Mouse (Mus musculus) frontal cortex, postnatal 25 days (tissue): ENCODE data around the gene Zwint.

Experiments
- DNase-seq, 2 experiments: peaks; one replicate each; pipeline ENCODE4 v3.0.0; 2022; ENCODE audit warnings: low spot score in 2 of 2

Zwint gene

GRCm38 (mm10) chr10:72654270-72655016 lies at the start of gene Zwint:
TSS of gene Zwint (plus strand) at chr10:72654845.
- DNase-seq: peak; percentile 87 to 96

DNA sequence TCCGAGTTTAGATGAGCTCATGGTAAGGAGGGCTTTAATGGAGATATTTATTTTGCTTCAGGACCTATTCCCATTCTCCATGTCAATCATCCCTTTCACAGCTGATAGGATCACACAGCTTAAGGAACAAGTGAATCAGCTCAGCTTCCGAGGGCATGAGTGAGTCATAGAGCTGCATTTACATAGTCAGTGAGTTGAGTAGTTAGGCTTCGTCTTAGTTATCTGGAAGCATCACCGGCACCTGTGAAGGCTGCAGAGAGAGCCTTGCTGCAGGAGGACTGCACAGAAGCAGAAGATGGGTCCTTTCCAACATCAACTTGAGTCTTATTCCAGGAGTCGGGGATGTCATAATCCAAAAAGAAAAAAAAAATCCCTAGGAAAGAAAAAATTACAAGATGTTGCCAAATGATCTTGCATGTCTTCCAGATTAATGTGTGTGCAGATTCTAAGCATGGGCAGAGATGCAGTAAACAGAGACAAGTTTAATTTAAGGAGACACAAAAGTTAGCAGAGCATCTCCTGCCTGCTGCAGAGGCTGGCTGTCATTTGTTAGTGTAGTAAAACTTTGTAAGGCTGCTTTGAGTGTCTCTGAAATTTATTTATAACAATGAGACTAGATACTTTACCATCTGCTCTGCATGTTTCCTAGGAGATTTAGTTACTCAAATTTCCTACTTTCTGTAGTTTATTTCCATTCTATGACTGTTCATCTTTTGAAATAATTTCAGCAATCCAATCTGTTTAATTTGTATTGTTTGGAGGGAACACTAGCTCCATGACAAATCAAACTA lies 41.3 kb upstream of the Zwint start:
- DNase-seq: no peak

GRCm38 (mm10) chr10:72616153-72616552 lies 38.5 kb upstream of the Zwint start:
- DNase-seq: no peak

DNA sequence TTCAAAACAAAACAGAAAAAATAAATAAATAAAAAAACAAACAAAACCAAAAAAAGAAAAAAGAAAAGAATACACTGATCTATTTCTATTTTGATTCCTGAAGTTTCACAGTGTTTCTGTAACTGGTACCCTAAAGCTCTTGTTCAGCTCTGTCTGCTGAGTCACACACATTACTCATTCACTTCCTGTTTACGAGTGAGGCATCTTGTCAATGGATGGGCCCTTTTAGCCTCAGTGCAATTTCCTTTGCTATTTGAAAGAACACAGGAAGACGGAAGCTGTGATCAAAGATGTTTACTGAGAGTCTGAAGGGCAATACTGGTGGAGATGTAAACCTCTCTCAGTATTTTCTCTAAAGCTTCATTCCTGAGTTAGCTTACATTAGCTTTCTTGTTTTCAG lies 34.1 kb upstream of the Zwint start:
- no peak for DNase-seq

DNA sequence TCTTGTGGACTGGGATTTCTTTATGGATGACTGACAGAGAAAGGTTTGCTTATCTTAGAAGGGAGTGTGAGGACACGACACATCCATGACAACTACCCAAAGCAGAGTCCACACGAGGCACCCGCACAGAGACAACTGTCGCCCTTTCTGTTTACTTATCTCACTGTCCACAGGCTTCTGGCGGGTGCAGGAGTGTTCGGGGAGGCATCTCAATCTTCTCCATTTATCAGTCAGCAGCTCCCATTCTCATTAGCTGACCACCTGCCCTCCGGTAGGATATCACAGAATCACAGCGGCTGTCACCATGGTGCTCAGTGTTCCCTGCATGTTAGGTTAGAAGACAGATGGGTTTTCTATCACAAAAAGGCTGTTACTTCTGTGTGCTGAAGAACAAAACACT lies 31.1 kb upstream of the Zwint start:
- no peak for DNase-seq

DNA sequence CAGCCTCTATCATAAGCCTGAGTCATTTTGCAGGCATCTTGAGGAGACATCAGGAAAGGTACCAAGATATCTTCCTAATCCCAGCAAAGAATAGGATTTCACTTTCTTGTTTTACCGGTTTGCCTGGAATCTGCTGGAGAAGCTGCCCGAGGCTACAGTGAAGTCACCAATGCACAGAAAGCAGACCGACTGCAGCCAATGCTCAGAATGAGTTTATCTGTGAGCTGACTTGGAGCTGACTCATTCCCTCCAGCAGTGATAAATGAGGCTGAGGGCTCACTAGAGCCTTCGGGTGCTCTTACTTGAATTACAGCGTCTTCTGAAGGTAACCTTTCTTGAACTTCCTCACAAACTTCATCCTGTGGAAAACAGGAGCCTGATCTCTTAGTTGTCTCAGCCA lies 20.5 kb upstream of the Zwint start:
- DNase-seq: no peak

DNA sequence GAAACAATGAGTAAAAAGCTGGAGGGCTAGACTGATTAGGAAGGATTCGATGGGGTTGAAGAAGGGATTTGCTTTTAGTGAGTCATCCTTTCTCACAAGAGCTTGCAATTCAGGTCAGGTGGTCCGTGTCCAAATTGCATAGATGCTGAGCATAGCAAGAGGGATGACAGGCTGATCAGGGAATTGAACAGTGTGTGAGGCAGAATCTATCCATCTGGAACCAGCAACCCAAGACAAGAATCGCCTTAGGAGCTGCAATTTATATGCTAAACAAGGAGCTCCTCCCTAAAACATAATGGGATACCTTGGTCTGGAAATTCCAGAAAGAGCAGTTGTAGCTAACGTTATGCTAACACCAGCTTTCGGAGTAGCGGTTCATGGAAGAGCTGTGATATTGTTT lies 3.8 kb upstream of the Zwint start:
- DNase-seq: no peak

DNA sequence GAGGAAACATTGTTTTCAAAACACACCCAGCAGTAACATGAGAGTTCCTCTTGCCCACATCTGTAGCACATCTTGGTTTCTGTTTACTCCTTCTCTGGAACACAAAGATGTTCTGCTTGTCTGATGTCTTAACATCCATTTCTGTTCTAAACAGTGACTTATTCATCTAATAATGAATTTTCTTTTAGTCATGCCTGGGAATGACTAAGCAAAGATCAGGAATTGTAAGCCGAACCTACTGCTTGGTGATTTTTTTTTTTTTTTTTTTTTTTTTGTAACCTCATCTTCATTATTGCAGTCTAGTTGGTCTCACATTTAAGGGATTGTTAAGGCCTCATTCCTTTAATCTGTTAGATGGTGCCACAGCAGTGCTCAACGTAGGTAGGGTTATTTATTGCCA lies 848 bp upstream of the Zwint start:
- no peak for DNase-seq

DNA sequence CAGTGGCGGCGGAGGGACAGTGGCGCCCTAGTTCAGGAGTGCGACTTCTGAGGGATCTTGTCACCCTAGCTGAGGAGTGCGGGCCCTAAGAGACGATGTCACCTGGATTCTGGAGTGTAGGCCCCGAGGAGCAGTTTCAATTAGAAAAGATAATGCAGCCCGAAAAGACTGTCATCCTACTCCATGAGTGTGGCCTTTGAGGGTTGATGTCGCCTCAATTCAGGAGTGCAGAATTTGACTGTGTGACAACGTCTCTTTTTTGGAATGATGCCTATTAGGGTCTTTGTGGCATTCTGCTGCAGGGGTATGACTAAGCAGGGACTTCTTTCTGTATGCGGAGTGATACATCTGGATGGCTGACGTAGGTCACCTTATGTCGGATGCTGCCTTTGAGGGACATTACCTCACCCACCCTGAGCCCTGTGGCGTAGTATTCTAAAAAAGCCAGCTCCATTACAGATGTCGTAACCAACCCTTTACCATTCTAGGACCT lies 418 bp downstream of the Zwint start:
- peak in 1 of 2 experiments; percentile 48 for DNase-seq

DNA sequence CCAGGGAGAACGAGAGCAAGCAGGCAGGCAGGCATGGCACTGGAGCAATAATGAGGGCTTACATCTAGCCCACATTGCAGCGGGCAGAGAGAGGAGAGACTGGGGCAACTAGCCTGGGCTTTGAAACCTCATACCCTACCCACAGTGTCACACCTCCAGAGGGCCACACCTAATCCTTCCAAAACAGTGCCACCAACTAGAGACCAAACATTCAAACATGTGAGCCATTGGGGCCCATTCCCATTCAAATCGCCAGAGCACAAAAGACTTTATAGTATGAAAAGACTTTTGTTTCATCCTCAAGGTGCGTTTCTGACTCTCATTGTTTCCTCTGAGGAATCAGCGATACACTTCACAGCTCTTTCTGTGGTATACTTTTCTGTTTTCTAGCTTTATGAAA lies 4.6 kb downstream of the Zwint start:
- no peak for DNase-seq

GRCm38 (mm10) chr10:72660350-72660749 lies 5.7 kb downstream of the Zwint start:
- DNase-seq: no peak

DNA sequence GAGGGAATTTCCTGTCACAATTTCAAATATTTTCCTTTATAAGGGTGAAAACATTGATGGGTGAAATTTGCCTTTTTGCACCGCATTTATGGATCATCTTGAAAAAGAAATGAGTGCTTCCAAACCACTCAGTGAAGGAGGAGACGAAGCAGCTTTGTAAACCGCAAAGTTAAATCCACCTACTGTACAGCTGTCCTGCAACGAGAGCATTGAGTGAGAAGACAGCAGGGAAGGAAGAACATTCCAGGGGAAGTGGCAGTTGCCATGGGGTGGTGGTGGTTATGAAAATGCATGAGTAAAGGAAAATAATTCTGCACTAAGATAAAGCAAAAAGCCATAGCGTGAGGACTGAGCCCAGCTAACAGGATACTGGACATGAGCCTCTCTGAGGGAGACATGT lies 13.2 kb downstream of the Zwint start:
- DNase-seq: no peak

GRCm38 (mm10) chr10:72669086-72669485 lies 14.4 kb downstream of the Zwint start:
- DNase-seq: no peak

DNA sequence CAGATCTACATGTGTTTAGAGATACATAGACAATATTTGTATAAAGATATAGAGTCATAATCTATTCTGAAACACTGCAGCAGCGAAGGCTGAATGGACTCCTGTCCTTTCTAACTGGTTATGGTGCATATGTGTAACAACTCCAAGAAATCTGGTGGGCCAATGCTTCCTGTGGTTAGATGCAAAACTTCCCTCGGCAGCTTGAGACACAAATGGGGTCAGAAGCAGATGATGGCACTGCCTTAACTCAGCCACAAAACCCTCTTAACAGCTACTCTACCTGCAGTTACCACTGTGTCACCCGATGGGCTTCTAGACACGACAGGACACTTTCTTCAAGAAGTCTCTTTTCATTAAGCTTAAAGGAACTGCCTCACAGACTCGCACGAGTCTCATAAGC lies 21.3 kb downstream of the Zwint start:
- no peak for DNase-seq

DNA sequence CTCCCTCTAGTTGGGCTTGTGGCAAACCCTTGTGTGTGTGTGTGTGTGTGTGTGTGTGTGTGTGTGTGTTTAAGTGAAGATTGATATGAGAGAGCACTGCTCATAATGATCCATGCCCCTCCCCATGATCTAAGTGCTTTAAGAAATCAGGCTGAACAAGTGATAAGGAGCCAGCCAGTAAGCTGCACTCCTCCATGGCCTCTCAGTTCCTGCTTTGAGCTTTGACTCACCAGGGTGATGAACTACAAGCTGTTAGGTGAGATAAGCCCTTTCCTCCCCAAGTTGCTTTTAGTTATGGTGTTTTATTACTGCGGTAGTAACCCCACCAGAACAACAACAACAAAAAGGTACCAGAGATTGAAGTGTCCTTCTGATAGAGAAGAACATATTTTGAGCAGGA lies 21.9 kb downstream of the Zwint start:
- no peak for DNase-seq

GRCm38 (mm10) chr10:72679086-72679485 lies 24.4 kb downstream of the Zwint start:
- DNase-seq: no peak

DNA sequence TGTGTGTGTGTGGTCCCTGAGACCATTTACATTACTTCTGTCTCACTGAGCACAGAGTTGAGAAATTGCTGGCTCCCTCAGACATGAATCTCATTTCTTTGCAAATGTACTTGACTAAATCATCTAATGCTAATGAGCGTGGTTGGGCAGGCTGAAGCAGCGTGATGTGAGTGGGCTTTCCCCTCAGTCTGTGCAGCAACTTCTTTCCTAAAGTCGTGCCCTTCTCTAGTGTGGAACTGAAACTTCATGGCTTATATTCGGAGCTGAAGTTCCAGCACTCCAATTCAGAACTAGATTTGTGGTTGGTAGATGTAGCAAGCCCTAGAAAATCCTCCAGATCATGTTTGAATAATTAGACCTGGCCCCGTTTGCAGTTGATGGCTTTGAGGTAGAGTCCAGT lies 46.4 kb downstream of the Zwint start:
- DNase-seq: no peak

- DNase-seq: no peak
Measured at GRCm38 (mm10) chr10:72713754-72714153, 59.1 kb downstream of the Zwint start.
